Mouse (Mus musculus): ENCODE data around the gene Thbd. TPM values are rescaled to one million over a fixed set of nuclear protein-coding genes. Genes with fewer than 3 reads are reported as not detected.

The Thbd gene
- polyA plus RNA-seq, 1 experiment from 2014 or later, result 3.2 TPM

DNA sequence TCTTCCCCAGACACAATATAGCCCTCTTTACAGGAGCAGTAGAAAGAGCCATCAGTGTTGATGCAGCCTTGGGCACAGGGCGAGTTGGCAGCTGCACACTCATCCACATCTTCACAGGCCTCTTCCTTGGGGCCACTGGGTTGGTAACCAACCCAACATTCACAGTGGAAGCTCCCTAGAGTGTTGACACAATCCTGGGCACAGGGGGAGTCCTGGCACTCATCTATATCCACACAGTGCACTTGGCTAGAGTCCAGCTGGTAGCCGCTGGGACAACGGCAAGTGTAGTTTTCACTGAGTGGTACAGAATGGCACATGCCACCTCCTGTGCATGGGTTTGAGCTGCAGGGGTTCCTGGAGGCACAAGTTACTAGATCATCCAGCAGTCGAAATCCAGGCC, 34.2 kb upstream of the Thbd start:
- Histone ChIP-seq H3K9me3 (replicated peaks) (no peaks in the 10 kb centered on the region), H3K4me2 (peak overlapping the region; percentile 39), H3K4me3 (peak overlapping the region; percentile 31; the same call in 1 of the 2 replicates), H3K4me1 (peaks cover 7% of the 10 kb centered on the region; the same call in 1 of the 2 replicates), H3K27me3 (replicated peaks) (no peaks in the 10 kb centered on the region), H3K36me3 (no peaks in the 10 kb centered on the region), H3K9ac (no peak overlapping the region), H3K27ac (no peak overlapping the region)
- ATAC-seq, result no peak
- 61% methylated on average over 4 of the region's 4 CpGs for WGBS (ENCODE audit: insufficient replicate concordance)

DNA sequence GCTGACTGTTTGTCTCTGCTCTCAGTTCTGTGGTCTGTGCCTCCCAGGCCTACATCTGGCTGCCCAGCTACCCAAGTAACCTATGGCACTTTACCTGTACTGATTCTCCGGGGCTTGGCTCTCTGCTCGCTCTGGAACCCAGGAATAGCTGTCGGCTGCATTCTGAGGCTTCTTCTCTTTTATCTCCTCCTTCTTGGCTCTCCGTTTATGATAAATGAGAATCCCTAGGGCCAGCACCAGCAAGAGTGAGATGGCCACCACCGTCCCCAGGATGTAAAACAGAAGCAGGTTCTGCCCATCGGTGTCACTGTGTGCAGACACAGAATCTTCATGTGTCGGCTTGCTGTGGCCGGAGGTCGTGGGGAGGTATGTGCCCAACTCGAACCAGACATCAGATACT, 33.4 kb upstream of the Thbd start:
- peaks cover 7% of the 10 kb centered on the region; the same call in 1 of the 2 replicates for H3K4me1 ChIP-seq
- no peak for ATAC-seq
- peak overlapping the region; percentile 31 for H3K4me3 ChIP-seq
- 60% methylated on average over 10 of the region's 10 CpGs for WGBS (ENCODE audit: insufficient replicate concordance)
- H3K4me2 ChIP-seq, result peak overlapping the region; percentile 39
- no peaks in the 10 kb centered on the region for H3K36me3 ChIP-seq
- H3K27me3 ChIP-seq (replicated peaks), result no peaks in the 10 kb centered on the region
- no peaks in the 10 kb centered on the region for H3K9me3 ChIP-seq (replicated peaks)
- no peak overlapping the region for H3K9ac ChIP-seq
- H3K27ac ChIP-seq, result no peak overlapping the region

DNA sequence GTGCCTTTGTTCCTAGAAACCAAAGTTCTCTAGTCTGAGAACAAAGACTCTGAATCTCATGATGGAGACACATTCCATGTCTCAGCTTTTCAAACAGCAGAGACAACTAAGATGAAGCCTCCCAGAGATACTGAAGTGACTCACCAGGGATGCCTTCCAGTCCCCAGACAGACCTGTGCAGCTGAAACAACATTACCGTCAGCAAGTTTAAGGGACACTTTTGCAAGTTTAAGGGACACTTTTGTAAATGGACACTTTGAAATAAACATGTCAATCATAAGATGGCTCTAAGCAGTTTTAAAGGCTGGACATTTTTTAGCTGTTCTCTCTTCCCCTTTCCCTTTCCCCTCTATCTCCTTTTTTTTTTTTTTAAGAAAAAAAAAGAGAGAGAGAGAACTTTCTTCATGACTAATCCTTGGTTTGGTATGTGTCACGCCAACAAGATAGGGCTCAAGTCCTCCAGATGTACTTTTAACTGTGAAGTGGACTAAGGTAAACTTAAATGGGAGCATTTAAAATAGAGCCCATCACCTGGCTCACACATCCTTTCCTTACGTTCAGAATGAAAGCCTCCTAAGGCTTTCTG, 31.8 kb upstream of the Thbd start:
- Histone ChIP-seq H3K4me2 (no peak overlapping the region), H3K9ac (no peak overlapping the region), H3K27me3 (replicated peaks) (no peaks in the 10 kb centered on the region), H3K4me1 (peaks cover 7% of the 10 kb centered on the region; the same call in 1 of the 2 replicates), H3K9me3 (replicated peaks) (no peaks in the 10 kb centered on the region), H3K27ac (no peak overlapping the region), H3K36me3 (no peaks in the 10 kb centered on the region), H3K4me3 (no peak overlapping the region)
- ATAC-seq, result no peak
- 37% methylated on average over 3 of the region's 3 CpGs for WGBS (ENCODE audit: insufficient replicate concordance)

DNA sequence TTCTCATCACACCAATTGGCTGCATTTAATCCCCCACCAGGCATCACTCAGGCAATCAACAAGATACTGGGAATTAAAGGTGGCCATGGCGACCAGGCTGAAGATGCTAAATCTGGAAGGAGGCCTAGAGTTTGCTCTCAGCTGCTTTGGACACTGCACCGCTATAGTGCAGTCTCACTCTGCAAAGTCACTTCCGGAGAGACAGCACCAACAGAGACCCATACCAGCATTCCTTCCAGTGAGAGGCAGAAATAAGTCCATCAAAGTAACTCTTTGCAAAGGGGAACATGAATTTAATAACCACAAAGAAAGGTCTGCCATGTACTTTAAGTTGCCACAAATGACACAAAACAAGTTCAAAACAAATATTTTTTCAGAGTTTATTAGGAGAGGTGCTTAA, 28.3 kb upstream of the Thbd start:
- Histone ChIP-seq H3K27me3 (replicated peaks) (no peaks in the 10 kb centered on the region), H3K4me2 (no peak overlapping the region), H3K4me1 (no peaks in the 10 kb centered on the region), H3K9ac (no peak overlapping the region), H3K4me3 (no peak overlapping the region), H3K36me3 (no peaks in the 10 kb centered on the region), H3K27ac (no peak overlapping the region), H3K9me3 (replicated peaks) (no peaks in the 10 kb centered on the region)
- ATAC-seq, result no peak
- 37% methylated on average over 3 of the region's 3 CpGs for WGBS (ENCODE audit: insufficient replicate concordance)

DNA sequence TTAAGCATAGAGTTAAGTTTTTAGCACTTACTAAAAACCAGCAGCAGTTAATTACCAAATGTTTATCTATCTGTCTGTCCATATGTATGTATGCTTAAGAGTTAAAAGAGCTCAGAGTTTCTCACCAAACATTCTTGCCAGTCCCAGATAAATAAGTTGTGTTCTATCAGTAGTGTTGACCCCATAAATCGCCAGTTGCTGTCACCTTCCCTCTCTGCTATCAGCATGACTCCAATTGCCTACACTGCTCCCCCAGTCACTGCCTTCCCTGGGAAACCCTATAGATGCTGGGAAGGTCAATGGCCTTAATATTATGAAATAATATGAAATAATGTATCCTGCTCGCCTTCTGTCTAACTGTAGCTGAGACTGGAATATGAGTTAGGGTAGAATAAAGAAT, 24.4 kb upstream of the Thbd start:
- no peak for ATAC-seq
- H3K4me1 ChIP-seq, result no peaks in the 10 kb centered on the region
- H3K9me3 ChIP-seq (replicated peaks), result no peaks in the 10 kb centered on the region
- H3K27ac ChIP-seq, result no peak overlapping the region
- 39% methylated on average over 2 of the region's 2 CpGs for WGBS (ENCODE audit: insufficient replicate concordance)
- no peaks in the 10 kb centered on the region for H3K27me3 ChIP-seq (replicated peaks)
- no peak overlapping the region for H3K9ac ChIP-seq
- H3K4me2 ChIP-seq, result no peak overlapping the region
- H3K4me3 ChIP-seq, result no peak overlapping the region
- no peaks in the 10 kb centered on the region for H3K36me3 ChIP-seq

DNA sequence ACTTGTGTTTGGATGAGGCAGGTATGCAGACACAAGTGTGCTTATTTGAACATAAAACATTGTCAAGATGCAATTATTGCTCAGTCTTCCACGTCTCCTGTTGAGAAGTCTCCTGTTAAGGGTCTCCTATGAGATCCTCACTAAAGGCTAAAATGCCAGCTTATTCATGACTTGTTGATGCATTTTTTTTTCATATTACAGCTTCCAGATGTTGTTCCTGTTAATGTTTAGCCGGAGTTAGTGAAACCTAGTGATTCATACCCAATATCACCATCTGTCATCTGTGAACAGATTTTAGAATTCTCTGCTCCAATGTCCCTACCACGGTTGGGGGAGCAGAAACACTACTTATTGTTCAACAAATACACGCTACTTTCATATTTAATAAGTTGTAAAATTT, 23.0 kb upstream of the Thbd start:
- no peak overlapping the region for H3K4me2 ChIP-seq
- no peaks in the 10 kb centered on the region for H3K36me3 ChIP-seq
- 59% methylated on average over 4 of the region's 4 CpGs for WGBS (ENCODE audit: insufficient replicate concordance)
- H3K4me1 ChIP-seq, result no peaks in the 10 kb centered on the region
- no peaks in the 10 kb centered on the region for H3K9me3 ChIP-seq (replicated peaks)
- H3K27ac ChIP-seq, result no peak overlapping the region
- no peak for ATAC-seq
- H3K4me3 ChIP-seq, result no peak overlapping the region
- no peaks in the 10 kb centered on the region for H3K27me3 ChIP-seq (replicated peaks)
- H3K9ac ChIP-seq, result no peak overlapping the region

DNA sequence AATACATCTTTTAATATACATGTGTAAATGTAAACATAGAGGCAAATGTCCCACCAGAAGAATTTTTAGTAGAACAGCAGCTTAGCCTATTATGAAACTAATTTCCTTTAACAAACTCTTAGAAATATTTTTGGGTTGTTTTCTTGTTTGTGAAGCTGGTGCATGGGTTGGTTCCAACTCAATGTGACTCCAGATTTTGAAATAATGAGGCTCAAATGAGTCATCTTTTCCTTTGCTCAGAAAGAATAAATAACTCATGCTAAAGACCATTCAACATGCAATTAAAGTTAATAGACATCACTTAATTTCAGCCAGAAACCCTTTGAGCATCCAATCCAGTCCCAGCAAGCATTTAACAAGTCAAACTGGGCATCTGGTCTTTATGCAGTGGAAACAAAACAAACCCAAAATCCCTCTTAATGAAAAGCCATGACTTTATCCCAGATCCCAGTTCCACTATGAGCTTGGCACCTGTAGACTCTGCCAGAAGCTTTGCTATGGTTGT, 21.1 kb upstream of the Thbd start:
- ATAC-seq, result no peak
- Histone ChIP-seq H3K27me3 (replicated peaks) (no peaks in the 10 kb centered on the region), H3K4me2 (no peak overlapping the region), H3K9me3 (replicated peaks) (no peaks in the 10 kb centered on the region), H3K27ac (no peak overlapping the region), H3K36me3 (no peaks in the 10 kb centered on the region), H3K4me3 (no peak overlapping the region), H3K4me1 (no peaks in the 10 kb centered on the region), H3K9ac (no peak overlapping the region)

DNA sequence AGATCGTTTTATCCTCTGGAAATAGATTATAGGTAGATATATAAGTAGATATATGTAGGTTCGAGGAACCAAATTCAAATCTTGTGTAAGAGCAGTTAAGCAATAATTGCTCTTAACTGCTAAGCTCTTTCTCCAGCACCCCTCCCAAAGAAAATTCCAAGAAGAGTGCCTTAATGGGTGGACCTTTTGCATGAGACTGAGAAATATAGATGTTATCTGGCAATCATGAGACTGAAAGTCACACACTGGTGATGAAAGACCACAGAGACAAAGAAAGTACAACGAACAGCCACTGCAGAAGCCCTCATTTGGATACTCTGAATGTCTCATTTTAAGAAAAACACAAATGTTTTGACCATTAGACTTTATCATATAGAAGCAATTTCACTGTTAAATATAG, 20.5 kb upstream of the Thbd start:
- Histone ChIP-seq H3K4me2 (no peak overlapping the region), H3K9me3 (replicated peaks) (no peaks in the 10 kb centered on the region), H3K27me3 (replicated peaks) (no peaks in the 10 kb centered on the region), H3K36me3 (no peaks in the 10 kb centered on the region), H3K27ac (no peak overlapping the region), H3K4me1 (no peaks in the 10 kb centered on the region), H3K4me3 (no peak overlapping the region), H3K9ac (no peak overlapping the region)
- 63% methylated on average over 3 of the region's 3 CpGs for WGBS (ENCODE audit: insufficient replicate concordance)
- ATAC-seq, result no peak

DNA sequence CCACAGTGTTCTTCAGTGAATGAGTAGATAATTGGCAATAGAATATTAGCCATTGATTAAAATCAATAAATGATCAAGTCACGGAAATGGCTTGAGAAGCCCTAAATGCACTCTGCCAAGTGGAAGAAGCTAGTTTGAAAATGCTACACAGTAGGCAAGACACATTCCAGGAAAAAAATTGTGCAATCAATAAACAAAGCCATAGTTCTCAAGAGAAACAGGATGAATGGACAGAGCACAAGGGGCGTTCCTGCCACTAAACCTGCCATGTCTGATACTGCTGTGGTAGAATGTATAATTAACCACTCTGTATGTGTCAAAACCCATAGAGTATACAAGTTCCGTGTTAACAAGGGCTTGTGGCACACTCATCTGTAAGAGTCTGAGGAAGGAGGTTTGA, 19.6 kb upstream of the Thbd start:
- Histone ChIP-seq H3K4me1 (no peaks in the 10 kb centered on the region), H3K4me3 (no peak overlapping the region), H3K9me3 (replicated peaks) (no peaks in the 10 kb centered on the region), H3K27ac (no peak overlapping the region), H3K27me3 (replicated peaks) (no peaks in the 10 kb centered on the region), H3K4me2 (no peak overlapping the region), H3K36me3 (no peaks in the 10 kb centered on the region), H3K9ac (no peak overlapping the region)
- no peak for ATAC-seq
- 62% methylated on average over 3 of the region's 3 CpGs for WGBS (ENCODE audit: insufficient replicate concordance)

DNA sequence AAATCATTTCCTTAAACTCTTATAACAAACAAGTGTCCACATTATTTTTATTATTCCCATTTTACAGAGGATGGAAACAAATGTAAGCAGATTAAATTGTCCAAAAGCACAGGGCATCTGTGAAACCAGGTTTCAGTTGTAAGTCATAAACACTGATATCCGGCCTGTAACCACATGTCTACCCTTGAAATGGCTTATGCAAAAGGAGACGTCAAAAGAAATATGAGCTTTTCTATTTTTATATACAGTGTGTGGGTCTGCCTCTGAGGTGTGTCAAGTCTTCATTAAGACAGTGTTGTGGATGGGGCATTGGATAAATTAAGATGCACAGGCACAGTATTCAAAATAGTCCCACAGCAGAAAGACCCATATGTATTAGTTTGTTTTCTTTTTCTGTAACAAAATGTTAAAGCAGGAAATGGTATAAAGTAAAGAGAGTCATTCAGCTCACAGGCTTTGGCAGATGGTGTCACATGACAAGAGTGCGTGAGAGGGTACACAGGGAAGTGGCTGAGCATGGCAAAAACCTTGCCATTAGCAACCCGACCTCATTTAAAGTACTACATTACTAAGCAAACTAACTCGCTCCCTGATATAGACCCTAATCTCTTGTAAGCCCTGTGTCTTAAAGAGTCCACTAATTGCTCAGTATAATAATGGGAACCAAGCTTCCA, 17.9 kb upstream of the Thbd start:
- no peaks in the 10 kb centered on the region for H3K9me3 ChIP-seq (replicated peaks)
- no peaks in the 10 kb centered on the region for H3K36me3 ChIP-seq
- H3K9ac ChIP-seq, result no peak overlapping the region
- no peak overlapping the region for H3K4me3 ChIP-seq
- no peak overlapping the region for H3K4me2 ChIP-seq
- WGBS (ENCODE audit: insufficient replicate concordance), result 70% methylated on average over 5 of the region's 5 CpGs
- no peak overlapping the region for H3K27ac ChIP-seq
- H3K4me1 ChIP-seq, result no peaks in the 10 kb centered on the region
- H3K27me3 ChIP-seq (replicated peaks), result no peaks in the 10 kb centered on the region
- no peak for ATAC-seq

DNA sequence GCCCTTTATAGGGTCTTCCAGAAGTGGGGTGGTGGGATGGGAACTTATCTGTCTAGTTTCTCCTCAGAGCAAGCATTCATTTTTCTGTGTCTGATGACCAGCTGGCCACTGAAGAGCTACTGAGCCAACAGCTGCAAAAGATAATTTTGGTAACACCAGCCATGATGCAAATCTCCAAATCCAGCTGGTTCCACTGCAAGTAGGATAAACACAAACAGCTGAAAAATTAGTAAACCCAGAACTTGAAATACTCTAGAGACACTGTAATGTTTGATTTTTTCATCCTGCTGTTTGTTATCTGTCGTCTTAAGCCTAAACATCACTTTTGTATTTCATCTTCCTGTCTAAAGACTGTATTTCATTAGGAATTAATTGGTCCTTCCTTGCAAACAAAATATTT, 13.7 kb upstream of the Thbd start:
- Histone ChIP-seq H3K9ac (no peak overlapping the region), H3K27ac (no peak overlapping the region), H3K4me3 (no peak overlapping the region), H3K9me3 (replicated peaks) (no peaks in the 10 kb centered on the region), H3K4me2 (no peak overlapping the region), H3K36me3 (no peaks in the 10 kb centered on the region), H3K4me1 (no peaks in the 10 kb centered on the region), H3K27me3 (replicated peaks) (no peaks in the 10 kb centered on the region)
- no peak for ATAC-seq
- 50% methylated on average over 1 of the region's 1 CpGs for WGBS (ENCODE audit: insufficient replicate concordance)

DNA sequence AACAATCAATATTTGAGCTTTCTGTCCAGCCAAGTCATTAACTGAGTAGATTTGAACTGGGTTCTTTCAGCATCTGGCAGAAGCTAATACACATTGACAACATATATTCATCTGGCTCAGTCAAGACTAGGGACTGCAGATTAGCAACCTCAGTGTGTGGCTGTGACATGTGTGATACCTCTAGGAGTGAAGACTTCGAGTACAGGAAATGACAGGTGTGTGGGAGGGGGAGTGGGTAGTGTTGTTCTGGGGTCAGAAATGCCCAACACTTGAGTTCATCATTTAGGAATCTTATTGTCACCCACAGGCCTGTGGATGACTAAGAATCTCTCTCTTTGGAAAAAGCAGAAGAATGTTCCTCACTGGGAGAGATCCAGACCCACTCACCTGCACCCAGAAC, 13.1 kb upstream of the Thbd start:
- Histone ChIP-seq H3K4me3 (no peak overlapping the region), H3K9me3 (replicated peaks) (no peaks in the 10 kb centered on the region), H3K27ac (no peak overlapping the region), H3K4me1 (no peaks in the 10 kb centered on the region), H3K27me3 (replicated peaks) (no peaks in the 10 kb centered on the region), H3K4me2 (no peak overlapping the region), H3K9ac (no peak overlapping the region), H3K36me3 (no peaks in the 10 kb centered on the region)
- no peak for ATAC-seq
- WGBS (ENCODE audit: insufficient replicate concordance), result 20% methylated on average over 1 of the region's 1 CpGs

DNA sequence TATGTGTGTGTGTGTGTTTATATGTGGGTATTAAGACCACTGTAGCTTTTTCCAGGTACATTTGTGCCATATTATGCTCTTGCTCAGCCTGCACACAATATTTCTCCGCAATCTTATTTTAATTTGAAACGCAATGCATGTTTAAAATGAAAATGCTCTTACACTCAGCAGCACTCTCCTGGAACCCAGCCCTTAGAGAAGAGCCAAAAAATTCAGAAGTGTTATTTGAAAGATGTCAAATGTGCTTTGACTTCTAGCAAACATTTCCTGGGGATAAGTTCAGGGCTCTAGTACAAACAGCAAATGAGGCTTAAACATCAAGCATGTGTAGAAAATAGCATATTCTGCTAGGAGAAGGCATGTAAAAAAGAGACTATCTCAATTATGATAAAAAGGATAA, 11.8 kb upstream of the Thbd start:
- H3K4me2 ChIP-seq, result no peak overlapping the region
- 79% methylated on average over 2 of the region's 2 CpGs for WGBS (ENCODE audit: insufficient replicate concordance)
- H3K36me3 ChIP-seq, result no peaks in the 10 kb centered on the region
- no peaks in the 10 kb centered on the region for H3K27me3 ChIP-seq (replicated peaks)
- H3K9me3 ChIP-seq (replicated peaks), result no peaks in the 10 kb centered on the region
- no peak overlapping the region for H3K9ac ChIP-seq
- H3K27ac ChIP-seq, result no peak overlapping the region
- ATAC-seq, result no peak
- no peaks in the 10 kb centered on the region for H3K4me1 ChIP-seq
- H3K4me3 ChIP-seq, result no peak overlapping the region

All from liver, embryonic 12.5 days (tissue).